Mouse (Mus musculus): Measurements from ENCODE around the gene Mest. TPM values are rescaled to one million over a fixed set of nuclear protein-coding genes. Genes with fewer than 3 reads are reported as not detected.

The Mest gene
- polyA plus RNA-seq, 1 experiment = 15.1 TPM

DNA sequence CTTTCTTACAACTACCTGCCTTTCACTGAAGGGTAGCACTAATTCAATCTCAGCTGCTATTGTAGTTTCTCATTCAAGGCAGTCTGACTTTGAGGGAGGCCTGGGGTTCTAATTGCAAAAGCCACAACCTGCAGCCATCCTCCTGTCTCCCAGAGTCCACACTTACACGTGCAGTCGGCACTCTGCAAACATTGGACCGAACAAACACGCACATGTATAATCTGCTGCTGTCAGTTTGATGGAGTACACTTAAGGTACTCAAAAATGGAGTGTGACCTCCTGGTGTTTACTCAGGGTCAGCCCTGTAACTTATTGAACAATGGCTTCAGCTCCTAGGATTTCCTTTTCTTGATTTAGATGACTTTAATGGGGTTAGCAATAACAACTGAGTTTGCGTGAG is 43.8 kb upstream of the Mest start:
- Histone ChIP-seq H3K27ac (ENCODE audit: insufficient read depth, low read depth, low read length) (no peak overlapping the region), H3K4me3 (ENCODE audit: low read depth, low read length) (no peak overlapping the region), H3K4me1 (ENCODE audit: control insufficient read depth, insufficient read depth, insufficient read length, low read length) (no peaks in the 10 kb centered on the region), H3K27me3 (ENCODE audit: control insufficient read depth, insufficient read depth, low read length) (no peaks in the 10 kb centered on the region), H3K36me3 (ENCODE audit: control insufficient read depth, insufficient read depth, low read length) (no peaks in the 10 kb centered on the region)
- TF ChIP-seq POLR2A (IDR thresholded peaks at IDR 0.05; ENCODE audit: low read depth, low read length) (no peak), CTCF (IDR thresholded peaks at IDR 0.05; ENCODE audit: extremely low read depth, insufficient read length, insufficient replicate concordance, low read depth, low read length) (no peak)
- 77% methylated on average over 5 of the region's 5 CpGs for WGBS

DNA sequence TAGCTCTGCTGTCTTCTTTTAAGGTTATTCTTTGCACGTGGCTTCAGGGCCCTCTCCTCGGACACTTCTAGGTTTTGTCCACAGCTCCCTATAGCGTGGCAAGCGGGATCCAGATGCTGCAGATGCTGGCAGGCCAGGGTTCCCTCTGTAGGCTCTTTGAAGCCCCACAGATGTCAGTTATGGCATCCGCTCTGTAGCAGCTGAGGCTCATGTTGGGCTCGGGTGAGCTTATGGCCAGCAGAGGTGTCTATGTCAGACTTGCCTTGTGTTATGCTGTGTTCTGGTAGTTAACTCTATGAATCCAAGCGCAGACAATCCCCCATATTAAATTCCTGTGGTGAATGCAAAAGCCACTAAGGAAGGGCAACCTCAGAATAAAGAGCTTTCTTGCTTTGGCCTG is 42.9 kb upstream of the Mest start:
- Histone ChIP-seq H3K36me3 (ENCODE audit: control insufficient read depth, insufficient read depth, low read length) (no peaks in the 10 kb centered on the region), H3K27me3 (ENCODE audit: control insufficient read depth, insufficient read depth, low read length) (no peaks in the 10 kb centered on the region), H3K4me1 (ENCODE audit: control insufficient read depth, insufficient read depth, insufficient read length, low read length) (no peaks in the 10 kb centered on the region), H3K4me3 (ENCODE audit: low read depth, low read length) (no peak overlapping the region), H3K27ac (ENCODE audit: insufficient read depth, low read depth, low read length) (no peak overlapping the region)
- WGBS = 92% methylated on average over 7 of the region's 7 CpGs
- TF ChIP-seq CTCF (IDR thresholded peaks at IDR 0.05; ENCODE audit: extremely low read depth, insufficient read length, insufficient replicate concordance, low read depth, low read length) (no peak), POLR2A (IDR thresholded peaks at IDR 0.05; ENCODE audit: low read depth, low read length) (no peak)

DNA sequence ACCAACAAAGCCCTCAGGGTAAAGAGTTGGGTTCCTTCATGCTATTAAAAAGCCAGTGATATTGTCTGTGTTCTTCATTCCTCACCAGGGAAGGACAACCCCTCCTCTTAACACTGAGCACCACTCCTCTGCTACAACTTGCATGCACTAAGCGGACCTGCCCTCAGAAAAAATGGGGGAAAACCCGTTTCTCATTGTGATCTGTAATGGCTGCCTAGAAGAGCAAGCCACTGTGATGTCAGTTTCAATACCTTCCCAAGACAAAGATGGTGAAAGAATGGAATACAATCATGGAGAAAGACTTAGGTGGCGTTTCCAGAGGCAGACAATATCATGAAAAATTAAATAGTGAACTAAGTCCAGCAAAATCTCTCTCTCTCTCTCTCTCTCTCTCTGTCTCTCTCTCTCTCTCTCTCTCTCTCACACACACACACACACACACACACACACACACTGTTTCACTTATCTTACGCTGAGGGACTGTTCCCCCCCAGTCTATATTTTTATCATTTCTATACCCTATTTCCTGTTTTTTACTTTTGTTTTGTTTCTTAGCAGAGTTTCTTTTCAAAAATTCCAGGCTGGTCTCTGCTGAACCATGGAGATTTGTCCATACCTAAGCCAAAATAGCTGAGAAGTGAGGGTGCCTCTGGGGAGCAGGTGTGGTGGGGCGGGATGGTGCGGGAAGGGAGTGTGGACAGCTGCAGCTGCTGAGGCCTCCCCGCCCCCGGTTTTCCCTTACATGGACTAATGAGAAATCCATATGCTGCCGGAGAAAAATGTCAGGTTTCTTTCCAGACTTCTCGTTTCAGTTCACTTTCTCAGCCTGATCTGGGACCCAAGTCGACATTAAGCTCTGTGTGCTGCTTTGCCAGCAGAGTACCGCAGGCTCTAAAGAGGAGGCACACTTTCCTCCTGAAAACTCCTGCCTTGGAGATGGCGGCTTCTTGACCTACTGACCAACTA is 41.1 kb upstream of the Mest start:
- Histone ChIP-seq H3K36me3 (ENCODE audit: control insufficient read depth, insufficient read depth, low read length) (no peaks in the 10 kb centered on the region), H3K4me3 (ENCODE audit: low read depth, low read length) (no peak overlapping the region), H3K4me1 (ENCODE audit: control insufficient read depth, insufficient read depth, insufficient read length, low read length) (no peaks in the 10 kb centered on the region), H3K27me3 (ENCODE audit: control insufficient read depth, insufficient read depth, low read length) (no peaks in the 10 kb centered on the region), H3K27ac (ENCODE audit: insufficient read depth, low read depth, low read length) (no peak overlapping the region)
- WGBS = 52% methylated on average over 13 of the region's 13 CpGs
- no peak for TF ChIP-seq POLR2A (IDR thresholded peaks at IDR 0.05; ENCODE audit: low read depth, low read length)
- TF ChIP-seq CTCF (IDR thresholded peaks at IDR 0.05; ENCODE audit: extremely low read depth, insufficient read length, insufficient replicate concordance, low read depth, low read length) = no peak

DNA sequence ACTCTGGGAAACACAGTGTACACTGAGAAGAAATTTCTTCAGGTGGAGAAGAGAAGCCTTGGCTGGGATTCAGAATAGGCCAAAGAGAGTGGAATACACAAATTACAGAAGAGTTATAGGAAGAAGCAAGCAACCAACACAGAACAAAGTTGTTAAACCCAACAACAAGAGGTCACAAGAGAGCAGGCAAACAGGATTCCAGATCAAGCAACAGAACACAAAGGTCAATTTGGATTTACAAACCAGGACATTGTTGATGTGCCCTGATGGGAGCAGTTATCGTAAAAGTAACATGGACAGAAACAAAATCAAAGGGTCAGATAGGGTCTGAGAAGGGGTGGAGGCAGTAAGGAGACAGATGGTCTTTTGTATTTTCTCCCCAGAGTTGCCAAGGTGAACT is 38.8 kb upstream of the Mest start:
- Histone ChIP-seq H3K27ac (ENCODE audit: insufficient read depth, low read depth, low read length) (no peak overlapping the region), H3K4me3 (ENCODE audit: low read depth, low read length) (no peak overlapping the region), H3K36me3 (ENCODE audit: control insufficient read depth, insufficient read depth, low read length) (no peaks in the 10 kb centered on the region), H3K4me1 (ENCODE audit: control insufficient read depth, insufficient read depth, insufficient read length, low read length) (no peaks in the 10 kb centered on the region), H3K27me3 (ENCODE audit: control insufficient read depth, insufficient read depth, low read length) (no peaks in the 10 kb centered on the region)
- WGBS = 88% methylated on average over 1 of the region's 1 CpGs
- TF ChIP-seq CTCF (IDR thresholded peaks at IDR 0.05; ENCODE audit: extremely low read depth, insufficient read length, insufficient replicate concordance, low read depth, low read length) (no peak), POLR2A (IDR thresholded peaks at IDR 0.05; ENCODE audit: low read depth, low read length) (no peak)

DNA sequence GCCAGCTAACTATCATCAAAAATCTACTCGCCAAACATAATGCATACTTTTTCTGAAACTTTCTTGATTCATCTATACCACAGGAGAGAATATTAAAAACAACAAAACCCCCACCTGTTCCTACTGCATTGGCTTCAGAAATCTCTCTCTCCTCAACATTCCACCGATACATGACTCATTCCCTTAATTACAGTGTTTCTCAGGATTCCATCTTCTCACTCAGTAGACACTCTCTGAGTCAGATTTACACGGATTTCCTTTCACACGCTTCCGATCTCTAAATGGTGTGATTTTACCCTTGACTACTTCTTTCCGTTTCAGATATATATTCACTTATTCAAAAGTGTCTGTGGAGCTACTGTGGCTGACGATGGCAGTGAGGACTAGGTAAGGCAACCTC is 36.1 kb upstream of the Mest start:
- no peaks in the 10 kb centered on the region for H3K27me3 ChIP-seq (ENCODE audit: control insufficient read depth, insufficient read depth, low read length)
- 90% methylated on average over 7 of the region's 7 CpGs for whole genome bisulfite sequencing
- TF ChIP-seq CTCF (IDR thresholded peaks at IDR 0.05; ENCODE audit: extremely low read depth, insufficient read length, insufficient replicate concordance, low read depth, low read length) = no peak
- no peak for TF ChIP-seq POLR2A (IDR thresholded peaks at IDR 0.05; ENCODE audit: low read depth, low read length)
- H3K27ac ChIP-seq (ENCODE audit: insufficient read depth, low read depth, low read length) = no peak overlapping the region
- H3K36me3 ChIP-seq (ENCODE audit: control insufficient read depth, insufficient read depth, low read length) = no peaks in the 10 kb centered on the region
- no peak overlapping the region for H3K4me3 ChIP-seq (ENCODE audit: low read depth, low read length)
- no peaks in the 10 kb centered on the region for H3K4me1 ChIP-seq (ENCODE audit: control insufficient read depth, insufficient read depth, insufficient read length, low read length)

DNA sequence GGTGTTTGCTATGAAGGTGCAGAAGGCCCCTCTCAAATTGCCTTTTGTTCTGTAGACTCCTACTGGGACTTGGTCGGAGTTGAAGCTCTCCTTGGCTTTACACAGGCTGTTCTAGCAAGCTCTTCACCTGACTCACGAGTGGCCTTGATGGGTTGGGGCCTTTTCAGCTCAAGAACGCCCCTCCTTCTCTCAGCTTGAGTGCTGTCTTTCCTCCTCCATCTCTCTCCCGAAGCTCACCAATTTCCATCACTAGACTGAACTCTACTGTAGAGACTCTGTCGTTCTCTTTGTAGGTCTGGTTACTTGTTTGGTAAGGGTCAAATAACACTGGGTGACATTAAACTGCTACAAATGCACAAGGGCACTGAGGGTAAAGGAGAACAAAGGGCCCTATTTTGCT is 30.5 kb upstream of the Mest start:
- Histone ChIP-seq H3K36me3 (ENCODE audit: control insufficient read depth, insufficient read depth, low read length) (no peaks in the 10 kb centered on the region), H3K4me3 (ENCODE audit: low read depth, low read length) (peak overlapping the region; percentile 99), H3K4me1 (ENCODE audit: control insufficient read depth, insufficient read depth, insufficient read length, low read length) (peaks cover 3% of the 10 kb centered on the region; the same call in 1 of the 2 replicates), H3K27me3 (ENCODE audit: control insufficient read depth, insufficient read depth, low read length) (no peaks in the 10 kb centered on the region), H3K27ac (ENCODE audit: insufficient read depth, low read depth, low read length) (no peak overlapping the region)
- WGBS = 66% methylated on average over 5 of the region's 5 CpGs
- no peak for TF ChIP-seq CTCF (IDR thresholded peaks at IDR 0.05; ENCODE audit: extremely low read depth, insufficient read length, insufficient replicate concordance, low read depth, low read length)
- no peak for TF ChIP-seq POLR2A (IDR thresholded peaks at IDR 0.05; ENCODE audit: low read depth, low read length)

DNA sequence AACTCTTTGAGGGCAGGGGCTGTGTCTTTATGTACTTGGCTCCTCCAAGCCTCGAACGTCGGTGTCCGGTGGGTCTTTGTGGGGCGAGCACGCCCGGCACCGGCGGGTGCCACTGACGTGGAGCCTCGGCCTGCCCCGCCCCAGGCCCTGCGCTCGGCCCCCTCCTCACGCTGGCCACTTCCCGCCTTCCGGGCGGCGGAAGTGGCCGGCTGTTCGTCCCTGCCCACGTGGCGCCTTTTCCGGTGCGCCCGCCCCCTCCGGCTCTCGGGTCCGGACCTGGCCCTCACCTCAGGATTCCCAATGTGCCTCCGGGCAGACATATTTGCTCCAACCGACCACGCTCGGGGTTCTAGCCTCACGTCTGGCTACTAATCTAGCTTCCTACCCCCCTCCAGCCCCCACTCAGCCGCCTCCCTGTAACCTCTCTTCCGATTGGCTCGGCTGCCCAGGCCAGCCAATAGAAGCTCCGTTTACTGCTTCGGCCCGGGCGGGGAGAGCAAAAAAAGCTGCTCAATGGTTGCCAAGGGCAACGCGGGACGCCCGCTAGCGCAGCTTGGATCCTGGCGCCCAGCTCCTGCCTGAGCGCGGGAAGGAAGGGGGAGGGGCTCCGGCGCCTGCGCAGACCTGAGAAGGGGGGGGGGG is 29.9 kb upstream of the Mest start, which contains the start of gene Cep41:
Gene Cep41 (minus strand): TSS at position 400 of the 642 bp plus-strand sequence.
- TF ChIP-seq CTCF (IDR thresholded peaks at IDR 0.05; ENCODE audit: extremely low read depth, insufficient read length, insufficient replicate concordance, low read depth, low read length) = no peak
- no peak for TF ChIP-seq POLR2A (IDR thresholded peaks at IDR 0.05; ENCODE audit: low read depth, low read length)
- peak within 1 kb of the TSS; percentile 32; the same call in 1 of the 2 replicates for H3K27ac ChIP-seq (ENCODE audit: insufficient read depth, low read depth, low read length)
- under 1% methylated on average over 52 of the region's 52 CpGs for WGBS
- no peaks in the 10 kb centered on the region for H3K36me3 ChIP-seq (ENCODE audit: control insufficient read depth, insufficient read depth, low read length)
- H3K4me3 ChIP-seq (ENCODE audit: low read depth, low read length) = peak within 1 kb of the TSS; percentile 99
- no peaks in the 10 kb centered on the region for H3K27me3 ChIP-seq (ENCODE audit: control insufficient read depth, insufficient read depth, low read length)
- peaks cover 3% of the 10 kb centered on the region; the same call in 1 of the 2 replicates for H3K4me1 ChIP-seq (ENCODE audit: control insufficient read depth, insufficient read depth, insufficient read length, low read length)
